29 mouse cellular contexts compared by ENCODE assay signal in genomic region chr4:139892678-139893077, GRCm38 (mm10). TPM values are rescaled to one million over a fixed set of nuclear protein-coding genes. Genes with fewer than 3 reads are reported as not detected.
DNase-seq lines count a peak whose midpoint lies in the region; ATAC-seq and TF ChIP-seq lines count a peak whose summit lies in the region.
"Had no signal": no experiment of that assay in that cellular context is flagged by ENCODE, and none has a peak within 500 bp of the region (broad histone marks: within the 10 kb centered on the region; RNA-seq: fewer than 3 reads in every experiment).

No protein-coding gene starts in this region.

- H3K4me3 ChIP-seq in lung, adult 2 months (replicated peaks; ENCODE audit: extremely low read depth, low read depth, low read length), result no peak overlapping the region
- no peak overlapping the region for H3K4me3 ChIP-seq in lung, embryonic 14.5 days (ENCODE audit: low read depth, low read length)
- H3K4me3 ChIP-seq in neural tube, embryonic 13.5 days, result no peak overlapping the region
- H3K4me3 ChIP-seq: embryonic facial prominence, embryonic 10.5 days; forebrain, embryonic 15.5 days; intestine, embryonic 15.5 days; midbrain, embryonic 13.5 days had no signal

- peak; percentile 13 to 38 for DNase-seq in lung, adult 18-20 months
- DNase-seq in lung, adult 2 months, result no peak
- DNase-seq in lung, embryonic 14.5 days, result peak; percentile 25
- DNase-seq in lung, postnatal 25 days (ENCODE audit: low spot score), result peak; percentile 24
- no peak for DNase-seq in heart, postnatal 25 days (ENCODE audit: low spot score)
- DNase-seq in cerebellum, postnatal 10 days, result no peak
- DNase-seq: adrenal gland, adult 8-10 months; cerebellum, adult 11-12 months; cerebellum, postnatal 14 days; gastrocnemius, postnatal 10 days; kidney, adult 8-10 months; kidney, postnatal 10 days; right cerebral cortex, postnatal 4 days; thymus, postnatal 14 days had no signal

- H3K9me3 ChIP-seq in lung, embryonic 14.5 days (ENCODE audit: low read depth, low read length), result no peaks in the 10 kb centered on the region
- H3K9me3 ChIP-seq in neural tube, embryonic 13.5 days, result 0 out of 2 replicates have a peak, but pooled peaks cover 4% of the 10 kb centered on the region
- H3K9me3 ChIP-seq: forebrain, embryonic 15.5 days; intestine, embryonic 15.5 days had no signal

- H3K9ac ChIP-seq in lung, embryonic 14.5 days, result no peak overlapping the region
- H3K9ac ChIP-seq in neural tube, embryonic 13.5 days, result no peak overlapping the region
- H3K9ac ChIP-seq: forebrain, embryonic 15.5 days; hindbrain, embryonic 14.5 days; intestine, embryonic 15.5 days; midbrain, embryonic 13.5 days had no signal

- H3K27me3 ChIP-seq in lung, embryonic 14.5 days (ENCODE audit: insufficient read depth, low read length), result no peaks in the 10 kb centered on the region
- no peaks in the 10 kb centered on the region for H3K27me3 ChIP-seq in neural tube, embryonic 13.5 days
- H3K27me3 ChIP-seq: forebrain, embryonic 15.5 days; intestine, embryonic 15.5 days; midbrain, embryonic 13.5 days had no signal

- 37% methylated on average over 7 of the region's 7 CpGs for WGBS in lung, adult 2 months
- 20% methylated on average over 7 of the region's 7 CpGs for WGBS in lung, embryonic 14.5 days
- WGBS in neural tube, embryonic 13.5 days, result 37% methylated on average over 7 of the region's 7 CpGs

- TF ChIP-seq CTCF in lung, adult 2 months (IDR thresholded peaks at IDR 0.05; ENCODE audit: insufficient read depth, low read length), result no peak
- TF ChIP-seq CTCF in lung, embryonic 14.5 days (IDR thresholded peaks at IDR 0.05; ENCODE audit: low read depth), result no peak

- no peak for TF ChIP-seq POLR2A in lung, adult 2 months (IDR thresholded peaks at IDR 0.05; ENCODE audit: borderline replicate concordance, extremely low read depth, low read depth, low read length)

- no peak overlapping the region for H3K27ac ChIP-seq in lung, embryonic 14.5 days (ENCODE audit: low read depth)
- 0 out of 2 replicates have a peak overlapping the region, but pooled peaks have one; percentile 25 for H3K27ac ChIP-seq in neural tube, embryonic 13.5 days (replicated peaks)
- H3K27ac ChIP-seq: embryonic facial prominence, embryonic 10.5 days; forebrain, embryonic 15.5 days; hindbrain, embryonic 14.5 days; intestine, embryonic 15.5 days; midbrain, embryonic 13.5 days had no signal

- H3K4me2 ChIP-seq in lung, embryonic 14.5 days, result no peak overlapping the region
- H3K4me2 ChIP-seq in neural tube, embryonic 13.5 days, result no peak overlapping the region
- H3K4me2 ChIP-seq: forebrain, embryonic 15.5 days; heart, embryonic 11.5 days; hindbrain, embryonic 14.5 days; intestine, embryonic 15.5 days; midbrain, embryonic 13.5 days had no signal

- ATAC-seq in lung, embryonic 14.5 days (ENCODE audit: insufficient read depth), result no peak
- peak; percentile 53; the same call in 1 of the 2 replicates for ATAC-seq in neural tube, embryonic 13.5 days (ENCODE audit: low read depth)
- ATAC-seq: activated CD4-positive, CD25-positive, alpha-beta regulatory T cell, adult 4 months; forebrain, embryonic 15.5 days; intestine, embryonic 15.5 days; midbrain, embryonic 13.5 days had no signal

- H3K36me3 ChIP-seq in lung, embryonic 14.5 days (ENCODE audit: insufficient read depth), result no peaks in the 10 kb centered on the region
- no peaks in the 10 kb centered on the region for H3K36me3 ChIP-seq in neural tube, embryonic 13.5 days
- H3K36me3 ChIP-seq: embryonic facial prominence, embryonic 10.5 days; forebrain, embryonic 15.5 days; intestine, embryonic 15.5 days; midbrain, embryonic 13.5 days had no signal

- intact Hi-C loops in heart, postnatal 25 days (cut with DNase I), result no loop called here

- H3K4me1 ChIP-seq in lung, adult 2 months (ENCODE audit: control insufficient read depth, insufficient read depth, low read length), result no peaks in the 10 kb centered on the region
- H3K4me1 ChIP-seq in lung, embryonic 14.5 days (ENCODE audit: insufficient read depth), result no peaks in the 10 kb centered on the region
- peaks cover 7% of the 10 kb centered on the region for H3K4me1 ChIP-seq in neural tube, embryonic 13.5 days (replicated peaks)
- H3K4me1 ChIP-seq: forebrain, embryonic 15.5 days; intestine, embryonic 15.5 days had no signal

RNA-seq across cellular contexts. Expression of gene Pax7, which starts 59.4 kb away (rescaled TPM):
- polyA plus RNA-seq in lung, adult 2 months (2012; rRNA removed), result 0.06 and 0.18 TPM in 2 replicates
- not detected in 2 replicates for polyA plus RNA-seq in lung, embryonic 14.5 days (2014; fragmentation: Nextera tagmentation; extraction: Ambion mirVana)
- polyA plus RNA-seq in neural tube, embryonic 13.5 days (2015; fragmentation: Nextera tagmentation; extraction: Ambion mirVana), result 0.50 and 0.70 TPM in 2 replicates
- not detected for total RNA-seq in heart, postnatal 25 days (2021)
- total RNA-seq: adrenal gland, adult 8-10 months; granulocyte monocyte progenitor cell, adult 5-6 weeks; liver, adult 2 months; megakaryocyte progenitor cell, adult 5-6 weeks; MEL had no signal
- polyA plus RNA-seq: activated CD4-positive, CD25-positive, alpha-beta regulatory T cell, adult 4 months; heart, postnatal 0 days; intestine, embryonic 15.5 days; liver, adult 2 months; liver, embryonic 16.5 days; stomach, embryonic 14.5 days had no signal

Comparison
In these comparisons a context has a peak if more than half of its experiments do, and no peak if none do; other contexts are left out.
1. DNase-seq: peak in lung, adult 18-20 months (2 of 2), lung, embryonic 14.5 days (single experiment) and lung, postnatal 25 days (single experiment); none in lung, adult 2 months (single experiment), heart, postnatal 25 days (single experiment) and cerebellum, postnatal 10 days (0 of 2).